Mouse (Mus musculus): ENCODE results near the gene Rfx4.

DNA sequence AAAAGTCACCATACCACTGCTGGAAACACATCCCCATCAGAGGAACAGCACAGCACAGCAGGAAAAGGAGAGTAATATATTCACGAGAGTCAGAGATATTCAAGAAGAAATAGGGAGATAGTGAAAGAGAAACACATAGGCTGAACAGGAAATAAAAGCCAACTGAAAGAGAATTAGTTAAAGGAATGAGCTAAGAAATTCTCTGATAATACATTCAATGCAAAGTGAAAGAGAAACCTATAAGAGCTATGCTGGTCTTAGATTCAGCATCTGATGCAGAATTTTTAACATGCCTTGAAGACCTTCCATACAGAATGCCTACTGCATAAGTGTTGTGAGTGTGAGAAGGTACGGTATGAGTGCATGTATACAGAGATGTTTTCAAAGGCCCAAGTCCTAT is 126.7 kb downstream of the Rfx4 start:
- TF ChIP-seq CTCF (IDR thresholded peaks at IDR 0.05; ENCODE audit: control insufficient read depth, insufficient read depth, insufficient read length) (no peak), CEBPB (IDR thresholded peaks at IDR 0.05; ENCODE audit: low read depth) (no peak), USF1 (IDR thresholded peaks at IDR 0.05; ENCODE audit: low read depth) (no peak), MYOG (IDR thresholded peaks at IDR 0.05; ENCODE audit: control insufficient read depth, extremely low read depth, insufficient read length) (no peak), MYOD1 (IDR thresholded peaks at IDR 0.05; ENCODE audit: control insufficient read depth, insufficient read length, low read depth) (no peak)

Measured in C2C12 (cell line).